Mouse (Mus musculus) right cerebral cortex, postnatal 4 days (tissue): ENCODE results near the gene Rxfp4.

Experiments
- DNase-seq: peaks from one replicate; pipeline ENCODE4 v3.0.0-alpha.2; 2022

Rxfp4 gene

GRCm38 (mm10) chr3:88652846-88653515 is at the start of gene Rxfp4:
Rxfp4 (minus strand) TSS chr3:88653142.
- no peak for DNase-seq

- no peak for DNase-seq
Measured at GRCm38 (mm10) chr3:88701222-88701621, 48.3 kb upstream of the Rxfp4 start.

- DNase-seq: no peak
Measured at GRCm38 (mm10) chr3:88700247-88700646, 47.3 kb upstream of the Rxfp4 start.

DNA sequence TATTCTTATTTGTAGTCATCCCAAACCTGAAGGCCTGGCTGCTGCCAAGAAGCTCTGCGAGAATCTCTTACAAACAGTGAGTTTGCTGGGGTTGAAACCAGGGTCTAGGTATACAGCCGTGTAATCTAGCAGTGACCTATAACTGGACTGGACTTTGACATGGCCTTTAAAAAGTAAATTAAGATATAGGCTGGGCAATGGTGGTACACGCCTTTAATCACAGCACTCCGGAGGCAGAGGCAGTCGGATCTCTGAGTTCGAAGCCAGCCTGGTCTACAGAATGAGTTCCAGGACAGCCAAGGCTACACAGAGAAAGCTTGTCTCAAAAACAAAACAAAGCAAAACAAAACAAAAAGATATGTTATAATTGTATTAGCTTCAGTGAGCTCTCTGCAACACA is 45.9 kb upstream of the Rxfp4 start:
- DNase-seq: no peak

- DNase-seq: no peak
Measured at GRCm38 (mm10) chr3:88698051-88698450, 45.1 kb upstream of the Rxfp4 start.

- DNase-seq: no peak
Measured at GRCm38 (mm10) chr3:88695545-88695944, 42.6 kb upstream of the Rxfp4 start.

- DNase-seq: no peak
Measured at GRCm38 (mm10) chr3:88689079-88689478, 36.1 kb upstream of the Rxfp4 start.

DNA sequence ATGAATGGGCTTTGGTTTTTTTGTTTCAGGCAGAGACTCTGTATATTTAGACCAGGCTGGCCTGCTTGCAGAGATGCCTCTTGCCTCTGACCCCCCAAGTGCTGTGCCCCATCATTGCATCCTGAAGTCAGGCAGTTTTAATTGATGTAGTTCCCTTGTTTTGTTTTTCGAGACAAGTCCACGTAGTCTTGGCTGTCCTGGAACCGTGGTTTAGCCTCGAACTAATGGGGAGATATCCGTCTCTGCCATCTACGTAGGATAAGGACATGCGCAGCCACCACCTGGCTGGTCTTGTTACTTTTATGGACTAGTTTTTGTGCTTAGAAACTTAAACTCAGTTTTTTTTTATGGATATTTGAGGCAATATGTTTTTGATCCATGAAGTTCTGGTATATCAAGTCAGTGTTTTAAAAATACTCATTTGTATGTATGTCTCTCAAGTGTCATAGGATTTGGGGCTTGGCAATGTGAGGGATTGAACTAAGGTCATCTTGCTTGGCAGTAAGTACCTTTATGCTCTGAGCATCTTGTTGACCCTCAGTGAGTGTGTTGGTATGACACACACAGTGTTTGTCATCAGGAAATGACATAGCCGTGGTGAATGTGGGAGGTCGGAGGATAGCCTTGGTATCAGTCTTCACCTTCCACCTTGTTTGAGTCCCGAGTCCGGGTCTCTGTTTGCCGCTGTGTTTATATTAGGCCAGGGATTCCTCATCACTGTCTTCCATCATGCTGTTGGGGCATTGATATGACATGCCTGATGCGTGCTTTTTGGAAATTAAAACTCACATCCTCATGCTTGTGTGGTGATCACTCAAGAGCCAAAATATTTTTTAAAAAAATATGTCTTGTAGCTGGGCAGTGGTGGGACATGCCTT is 34.0 kb upstream of the Rxfp4 start:
- no peak for DNase-seq

- DNase-seq: peak; percentile 48
Measured at GRCm38 (mm10) chr3:88685958-88686451, 33.1 kb upstream of the Rxfp4 start.

DNA sequence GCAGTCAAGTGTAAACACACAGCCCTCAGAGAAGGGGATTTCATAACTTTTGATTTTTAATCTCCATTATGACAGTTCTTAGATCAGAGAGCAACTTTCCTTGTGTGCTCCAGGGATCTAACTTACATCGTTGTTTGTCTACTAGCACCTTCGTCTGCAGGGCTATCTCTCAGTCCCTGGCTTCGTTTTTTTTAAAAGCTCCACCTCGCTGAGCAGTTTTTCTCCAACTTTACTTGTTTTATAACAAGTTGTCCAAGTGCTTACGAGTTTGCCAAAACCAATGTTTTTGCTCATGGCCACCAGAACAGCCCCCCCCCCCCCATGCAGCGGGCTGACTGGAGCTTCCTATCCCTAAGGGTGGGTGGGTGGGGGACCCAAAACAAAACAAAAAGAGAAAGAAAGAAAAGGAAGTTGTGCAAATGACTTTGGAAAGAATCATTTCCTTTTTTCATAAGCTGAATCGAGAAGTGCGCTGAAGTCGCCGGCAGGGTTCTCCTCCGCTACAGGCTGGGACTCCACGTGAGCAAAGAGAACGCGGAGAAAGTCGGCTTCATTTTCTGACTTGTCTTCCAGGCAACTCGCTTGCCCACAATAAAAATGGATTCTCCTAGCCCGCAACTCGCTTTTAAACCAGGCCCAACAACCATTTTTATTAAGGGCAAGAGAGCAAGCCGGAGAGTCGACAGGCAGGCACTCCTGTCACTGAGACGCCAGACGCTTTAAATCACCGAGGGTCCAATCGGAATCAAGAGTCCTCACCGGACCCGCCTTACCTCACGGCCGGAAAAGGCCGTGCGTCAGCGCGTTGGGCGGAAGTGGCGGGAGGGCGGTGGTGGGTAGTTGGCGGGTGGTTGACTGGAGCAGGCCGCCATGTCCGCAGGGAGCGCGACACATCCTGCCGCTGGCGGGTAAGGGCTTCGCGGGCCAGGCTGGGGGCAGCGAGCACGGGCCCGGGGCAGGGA is 32.3 kb upstream of the Rxfp4 start, which contains the start of gene Khdc4:
Gene Khdc4, plus strand, starts transcription at position 824 of the 962 bp plus-strand sequence.
- peak; percentile 90 for DNase-seq

- DNase-seq: no peak
Measured at GRCm38 (mm10) chr3:88684236-88684979, 31.5 kb upstream of the Rxfp4 start.

DNA sequence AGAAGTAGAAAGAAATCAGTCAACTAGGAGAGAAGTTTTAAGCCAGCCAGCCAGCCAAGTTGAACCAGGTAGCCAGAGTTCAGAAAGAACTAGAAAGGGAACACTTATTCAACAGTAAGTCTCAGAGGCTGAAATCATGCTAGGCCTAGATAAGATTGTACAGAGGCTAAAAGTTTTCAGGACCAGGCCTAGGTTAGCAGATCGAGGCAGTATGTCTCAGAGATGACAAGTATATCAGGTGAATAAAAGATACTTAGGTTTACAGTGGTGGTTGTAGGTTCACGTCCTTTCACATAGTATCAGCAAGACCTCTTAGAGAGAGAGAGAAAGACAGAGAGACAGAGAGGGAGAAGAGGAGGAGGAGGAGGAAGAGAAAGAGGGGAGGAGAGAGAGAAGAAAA is 30.9 kb upstream of the Rxfp4 start:
- no peak for DNase-seq

DNA sequence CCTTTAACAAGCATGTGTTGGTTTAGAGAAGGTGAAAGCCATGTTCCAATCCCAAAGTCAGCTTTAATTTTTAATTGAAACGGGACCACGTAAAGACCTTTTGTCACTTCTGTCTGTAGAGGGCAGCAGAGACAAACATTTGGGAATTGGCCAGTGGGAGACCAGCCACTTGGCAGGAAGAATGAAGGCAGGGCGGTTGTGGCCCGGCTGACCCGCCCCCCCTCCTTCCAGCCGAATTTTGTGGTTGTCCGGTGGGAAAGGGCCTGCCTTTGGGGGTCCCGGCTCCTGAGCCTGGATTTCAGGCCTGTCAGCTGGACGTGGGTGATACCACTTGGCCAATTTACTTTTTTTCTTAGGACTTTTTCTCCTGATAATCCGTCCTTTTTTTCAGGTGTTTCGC is 24.5 kb upstream of the Rxfp4 start:
- DNase-seq: peak; percentile 44

- no peak for DNase-seq
Measured at GRCm38 (mm10) chr3:88664095-88664494, 11.2 kb upstream of the Rxfp4 start.

- no peak for DNase-seq
Measured at GRCm38 (mm10) chr3:88659798-88660197, 6.9 kb upstream of the Rxfp4 start.

GRCm38 (mm10) chr3:88658441-88659127 is 5.6 kb upstream of the Rxfp4 start:
- DNase-seq: no peak

GRCm38 (mm10) chr3:88655619-88656018 is 2.7 kb upstream of the Rxfp4 start:
- no peak for DNase-seq

DNA sequence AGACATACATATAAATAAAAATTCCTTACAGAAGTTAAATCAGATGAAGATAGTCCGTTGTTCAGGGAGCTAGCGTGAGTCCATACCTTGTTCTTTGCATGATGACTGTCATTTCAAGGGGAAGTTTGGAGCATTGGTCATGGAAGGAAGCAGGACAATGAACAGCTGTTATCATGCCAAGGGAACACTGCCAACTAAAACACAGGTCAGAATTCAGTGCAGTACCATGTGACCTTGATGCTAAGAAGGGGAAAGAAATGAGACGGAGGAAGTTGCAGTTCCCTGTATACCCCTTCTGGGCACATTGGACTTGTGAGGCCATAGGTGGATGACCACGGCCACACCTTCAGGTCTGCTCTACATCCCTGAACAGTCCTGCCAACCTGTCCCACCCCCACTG is 1.7 kb upstream of the Rxfp4 start:
- DNase-seq: no peak

GRCm38 (mm10) chr3:88653516-88654370 is 801 bp upstream of the Rxfp4 start:
- DNase-seq: no peak
